Mouse (Mus musculus): ENCODE measurements around the gene Hal.

DNA sequence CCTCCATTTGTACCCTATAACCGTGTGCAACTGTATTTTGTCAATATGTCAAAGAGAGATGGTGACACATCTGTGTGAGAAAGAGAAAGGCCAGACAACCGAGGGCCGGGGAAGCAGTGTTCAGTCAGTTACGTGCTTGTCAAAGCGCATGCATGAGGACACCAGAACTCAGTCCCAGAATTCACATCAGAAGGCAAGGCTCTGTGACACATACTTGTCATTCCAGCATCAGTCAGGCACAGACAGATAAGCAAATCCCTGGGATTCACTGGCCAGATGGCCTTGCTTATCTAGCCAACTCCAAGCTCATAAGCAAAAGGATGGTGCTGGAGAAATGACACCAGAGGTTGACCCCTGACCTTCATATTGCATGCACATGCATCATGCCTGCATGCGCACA is 47.1 kb upstream of the Hal start:
- TF ChIP-seq CTCF (IDR thresholded peaks at IDR 0.05; ENCODE audit: low read depth, low read length) = no peak
- no peak for TF ChIP-seq POLR2AphosphoS5 (IDR thresholded peaks at IDR 0.05; ENCODE audit: insufficient replicate concordance, low read depth, low read length)

Measured in G1E (cell line).